Mouse (Mus musculus): ENCODE data around the gene Rgs7. TPM values are rescaled to one million over a fixed set of nuclear protein-coding genes. Genes with fewer than 3 reads are reported as not detected.

The Rgs7 gene
- polyA plus RNA-seq, 1 experiment from 2014 or later, result 0.35 TPM

DNA sequence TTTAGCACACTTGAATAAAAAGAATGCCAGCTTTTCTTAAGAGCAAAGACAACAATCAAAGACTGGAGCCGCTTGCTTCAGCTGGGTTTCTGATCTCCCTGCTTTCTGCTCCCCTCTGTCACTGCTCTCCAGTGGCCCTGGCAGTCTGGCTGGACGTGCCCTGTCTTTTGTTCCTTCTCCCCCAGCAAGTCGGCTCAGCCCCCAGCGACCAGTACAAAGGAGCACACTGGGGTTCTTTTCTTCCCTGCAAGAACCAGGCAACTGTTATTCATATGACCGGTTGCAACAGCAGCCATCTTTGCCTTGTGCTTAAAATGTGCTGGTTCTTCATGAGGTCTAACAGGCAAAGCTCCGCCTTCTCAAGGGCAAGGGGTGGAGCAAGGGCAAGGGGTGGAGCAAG, 452.7 kb downstream of the Rgs7 start:
- H3K27ac ChIP-seq, result no peak overlapping the region
- no peaks in the 10 kb centered on the region for H3K4me1 ChIP-seq
- ATAC-seq (ENCODE audit: borderline replicate concordance, extremely low read depth, low FRiP score, low TSS enrichment), result no peak
- H3K9ac ChIP-seq, result no peak overlapping the region
- H3K4me3 ChIP-seq, result no peak overlapping the region
- H3K9me3 ChIP-seq, result no peaks in the 10 kb centered on the region
- no peak overlapping the region for H3K4me2 ChIP-seq
- no peaks in the 10 kb centered on the region for H3K36me3 ChIP-seq
- H3K27me3 ChIP-seq, result no peaks in the 10 kb centered on the region
- 47% methylated on average over 6 of the region's 6 CpGs for WGBS

DNA sequence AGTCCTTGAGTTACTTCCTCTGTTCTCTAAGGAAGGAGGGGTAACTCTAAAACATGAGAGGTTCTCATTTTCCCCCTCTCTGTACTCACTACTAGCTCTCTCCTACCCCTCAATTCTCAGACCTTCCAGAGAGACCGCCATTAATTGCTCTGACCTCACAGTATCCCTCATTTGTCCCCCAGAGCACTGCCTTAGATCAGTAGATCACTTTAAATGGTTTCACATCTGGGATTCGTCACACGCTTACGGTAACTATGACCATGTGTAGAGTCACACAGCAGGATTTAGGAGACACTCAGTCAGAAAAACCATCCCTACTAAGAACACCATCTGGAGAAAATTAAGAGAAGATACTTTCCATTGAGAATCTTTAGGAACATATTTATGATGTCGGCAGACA, 456.8 kb downstream of the Rgs7 start:
- ATAC-seq (ENCODE audit: borderline replicate concordance, extremely low read depth, low FRiP score, low TSS enrichment), result no peak
- H3K27ac ChIP-seq, result no peak overlapping the region

DNA sequence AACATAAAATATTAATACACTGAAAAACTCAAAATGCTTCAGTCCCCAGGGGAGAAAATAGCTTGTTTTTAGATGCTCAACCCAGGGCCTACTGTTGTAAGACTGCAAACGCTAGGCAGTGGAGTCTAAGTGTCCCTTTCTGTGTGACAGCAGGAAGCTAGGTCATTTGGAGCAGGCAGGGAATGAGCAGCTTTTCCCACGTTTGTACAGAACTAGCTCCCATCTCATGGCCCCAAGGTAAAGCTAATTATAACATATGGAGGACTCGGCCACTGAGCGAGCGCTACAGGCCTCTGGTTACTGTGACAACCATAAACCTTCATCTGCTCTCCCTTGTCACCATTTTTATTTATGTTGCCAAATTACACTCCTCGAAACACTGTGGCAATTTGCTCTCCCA, 460.3 kb downstream of the Rgs7 start:
- H3K27me3 ChIP-seq, result no peaks in the 10 kb centered on the region
- H3K36me3 ChIP-seq, result no peaks in the 10 kb centered on the region
- no peak overlapping the region for H3K27ac ChIP-seq
- H3K4me3 ChIP-seq, result no peak overlapping the region
- 54% methylated on average over 6 of the region's 6 CpGs for WGBS
- no peaks in the 10 kb centered on the region for H3K9me3 ChIP-seq
- no peak overlapping the region for H3K4me2 ChIP-seq
- no peak for ATAC-seq (ENCODE audit: borderline replicate concordance, extremely low read depth, low FRiP score, low TSS enrichment)
- no peaks in the 10 kb centered on the region for H3K4me1 ChIP-seq
- no peak overlapping the region for H3K9ac ChIP-seq

More for the DNA sequence above, 456.8 kb downstream of the Rgs7 start:
- Histone ChIP-seq H3K9ac (no peak overlapping the region), H3K27me3 (no peaks in the 10 kb centered on the region), H3K36me3 (no peaks in the 10 kb centered on the region), H3K4me2 (no peak overlapping the region), H3K4me1 (no peaks in the 10 kb centered on the region), H3K4me3 (no peak overlapping the region), H3K9me3 (no peaks in the 10 kb centered on the region)
- 80% methylated on average over 5 of the region's 5 CpGs for WGBS

DNA sequence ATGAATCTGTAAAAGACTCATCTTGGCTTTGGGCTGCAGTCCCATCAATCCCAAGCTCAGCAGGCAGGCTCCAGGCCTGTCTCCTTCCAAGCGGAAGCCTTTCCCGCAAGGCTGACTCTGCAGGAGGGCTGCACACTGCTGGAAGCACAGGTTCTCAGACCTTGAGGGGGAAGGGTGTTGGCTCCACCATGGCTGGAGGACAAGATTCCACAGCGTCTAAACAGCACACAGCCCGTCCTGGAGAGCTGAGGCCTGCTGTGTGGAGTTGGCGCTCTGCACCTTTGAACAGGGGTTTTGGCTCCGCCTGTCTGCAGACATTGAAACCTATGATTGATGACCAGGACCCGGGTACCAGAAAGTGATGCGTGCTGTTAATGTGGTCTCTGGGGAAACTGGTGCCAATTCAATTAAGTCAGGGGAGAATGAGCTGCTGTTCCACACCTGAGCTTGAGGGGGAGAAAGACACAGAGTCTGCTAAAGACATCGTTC, 463.5 kb downstream of the Rgs7 start:
- peak; percentile 70 for ATAC-seq (ENCODE audit: borderline replicate concordance, extremely low read depth, low FRiP score, low TSS enrichment)
- Histone ChIP-seq H3K27me3 (no peaks in the 10 kb centered on the region), H3K27ac (no peak overlapping the region), H3K4me3 (no peak overlapping the region), H3K4me2 (no peak overlapping the region), H3K9ac (no peak overlapping the region), H3K4me1 (no peaks in the 10 kb centered on the region), H3K36me3 (no peaks in the 10 kb centered on the region), H3K9me3 (no peaks in the 10 kb centered on the region)
- WGBS, result 14% methylated on average over 9 of the region's 9 CpGs

DNA sequence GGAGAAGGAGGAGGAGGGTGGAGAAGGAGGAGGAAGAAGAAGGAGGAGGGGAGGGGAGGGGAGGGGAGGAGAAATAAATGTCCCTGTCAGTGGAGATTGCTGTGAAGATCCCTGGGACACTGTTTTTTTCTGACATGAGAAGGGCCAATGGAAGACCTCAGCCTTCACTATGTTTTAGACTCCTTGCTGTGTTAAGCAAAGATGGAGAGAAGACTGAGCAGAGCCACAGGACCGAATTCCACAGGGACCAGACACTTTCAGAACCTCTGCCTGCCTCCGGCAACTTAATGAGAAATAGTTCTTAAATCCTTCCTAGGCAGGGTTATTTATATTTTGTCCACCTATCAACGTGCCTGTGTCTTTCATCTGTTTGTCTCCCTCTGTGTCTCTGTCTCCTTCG, 464.0 kb downstream of the Rgs7 start:
- ATAC-seq (ENCODE audit: borderline replicate concordance, extremely low read depth, low FRiP score, low TSS enrichment), result peak; percentile 23; the same call in 1 of the 2 replicates
- H3K9me3 ChIP-seq, result no peaks in the 10 kb centered on the region
- no peak overlapping the region for H3K4me3 ChIP-seq
- no peak overlapping the region for H3K27ac ChIP-seq
- WGBS, result 15% methylated on average over 4 of the region's 4 CpGs
- no peak overlapping the region for H3K9ac ChIP-seq
- H3K4me2 ChIP-seq, result no peak overlapping the region
- H3K4me1 ChIP-seq, result no peaks in the 10 kb centered on the region
- H3K27me3 ChIP-seq, result no peaks in the 10 kb centered on the region
- no peaks in the 10 kb centered on the region for H3K36me3 ChIP-seq

DNA sequence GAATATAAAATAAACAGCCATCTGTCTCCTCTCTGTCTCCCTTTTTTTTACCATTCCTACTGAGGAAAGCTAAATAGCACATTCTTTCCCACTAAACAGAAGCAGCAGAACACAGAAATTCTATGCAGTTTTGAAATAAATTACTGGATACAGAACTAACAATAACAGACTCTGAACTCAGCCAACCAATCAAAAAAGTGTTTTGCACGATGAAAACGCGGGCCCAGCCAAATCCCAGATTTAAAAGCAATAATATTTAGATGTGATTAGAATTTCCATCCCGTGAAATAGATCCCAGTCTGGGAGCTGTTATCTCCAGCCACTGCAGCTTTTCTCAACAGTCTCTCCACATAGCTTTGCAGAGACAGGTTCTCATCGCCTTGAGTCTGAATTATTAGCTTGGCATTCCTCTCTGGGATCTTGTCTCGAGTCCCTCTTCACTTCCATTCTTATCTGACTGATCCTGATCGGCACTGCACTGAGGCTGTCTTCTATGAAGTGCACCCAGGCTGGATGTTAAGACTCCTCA, 466.5 kb downstream of the Rgs7 start:
- 21% methylated on average over 7 of the region's 7 CpGs for WGBS
- no peak for ATAC-seq (ENCODE audit: borderline replicate concordance, extremely low read depth, low FRiP score, low TSS enrichment)
- H3K27ac ChIP-seq, result no peak overlapping the region

DNA sequence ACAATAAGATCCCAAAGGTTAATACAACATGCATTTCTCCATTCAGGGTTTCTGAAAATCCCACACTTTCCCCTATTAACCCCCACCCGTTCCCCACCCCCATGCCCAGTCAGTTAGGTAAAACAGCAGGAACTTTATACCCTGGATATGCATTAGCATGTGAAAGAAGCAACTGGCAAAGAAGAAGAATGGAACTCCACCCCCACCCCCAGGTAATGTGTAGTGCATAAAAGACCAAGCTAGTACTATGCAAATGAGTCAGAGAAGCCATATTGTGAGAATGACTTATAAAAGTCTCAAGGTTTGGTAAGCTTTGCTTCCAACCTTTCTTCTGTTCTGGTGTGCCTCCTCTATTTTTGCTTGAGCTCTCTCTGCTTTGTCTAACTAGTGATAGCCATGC, 468.2 kb downstream of the Rgs7 start:
- 80% methylated on average over 1 of the region's 1 CpGs for WGBS
- no peak for ATAC-seq (ENCODE audit: borderline replicate concordance, extremely low read depth, low FRiP score, low TSS enrichment)
- Histone ChIP-seq H3K36me3 (no peaks in the 10 kb centered on the region), H3K4me3 (no peak overlapping the region), H3K4me2 (no peak overlapping the region), H3K9me3 (no peaks in the 10 kb centered on the region), H3K27me3 (no peaks in the 10 kb centered on the region), H3K9ac (no peak overlapping the region), H3K4me1 (no peaks in the 10 kb centered on the region), H3K27ac (no peak overlapping the region)

More for the DNA sequence above, 466.5 kb downstream of the Rgs7 start:
- no peaks in the 10 kb centered on the region for H3K27me3 ChIP-seq
- no peak overlapping the region for H3K4me2 ChIP-seq
- H3K4me3 ChIP-seq, result no peak overlapping the region
- H3K9ac ChIP-seq, result no peak overlapping the region
- H3K36me3 ChIP-seq, result no peaks in the 10 kb centered on the region
- H3K4me1 ChIP-seq, result no peaks in the 10 kb centered on the region
- H3K9me3 ChIP-seq, result no peaks in the 10 kb centered on the region

Other genes with a start within 250 kb of the Rgs7 start
- gene Kmo, start 127.9 kb upstream of the Rgs7 start, polyA plus RNA-seq (2015; fragmentation: Nextera tagmentation; extraction: Ambion mirVana), result 0.19 and 0.22 TPM in 2 replicates
- gene Fh1, start 133.1 kb upstream of the Rgs7 start, polyA plus RNA-seq (2015; fragmentation: Nextera tagmentation; extraction: Ambion mirVana), result 103 and 109 TPM in 2 replicates
- 5.6 and 6.1 TPM in 2 replicates for gene Opn3, start 200.3 kb upstream of the Rgs7 start, polyA plus RNA-seq (2015; fragmentation: Nextera tagmentation; extraction: Ambion mirVana)
- gene Chml, start 200.4 kb upstream of the Rgs7 start, polyA plus RNA-seq (2015; fragmentation: Nextera tagmentation; extraction: Ambion mirVana), result 2.5 and 2.7 TPM in 2 replicates
- not detected in 2 replicates for gene Wdr64, start 206.1 kb upstream of the Rgs7 start, polyA plus RNA-seq (2015; fragmentation: Nextera tagmentation; extraction: Ambion mirVana)

Data from lung, embryonic 15.5 days (tissue).